Mouse (Mus musculus) liver, embryonic 16.5 days (tissue): Measurements from ENCODE around the gene Zfyve9. TPM values are rescaled to one million over a fixed set of nuclear protein-coding genes. Genes with fewer than 3 reads are reported as not detected.
A peak's percentile ranks its signal among the peaks of the same experiment; 100 is the strongest.

ENCODE experiments used
- ATAC-seq: fragments of 200-750 bp; cut with Nextera tagmentation; 2 replicates; pipeline ENCODE4 v1.8.0; 2017; ENCODE audit warnings: low read depth, mild to moderate bottlenecking, moderate number of reproducible peaks, moderate library complexity
- H3K27ac ChIP-seq: fragments of 300-500 bp; sonication (generic); 2 replicates; pipeline ENCODE4 v1.5.1; 2014; ENCODE audit warnings: mild to moderate bottlenecking, low read length
- H3K27me3 ChIP-seq: fragments of 300-500 bp; sonication (generic); 2 replicates; pipeline ENCODE4 v1.6.1; 2014; ENCODE audit warnings: low read depth, low read length, mixed read lengths; ENCODE audit not compliant: control insufficient read depth, insufficient read depth
- H3K36me3 ChIP-seq: fragments of 300-500 bp; sonication (generic); 2 replicates; pipeline ENCODE4 v1.6.1; 2014; ENCODE audit warnings: mild to moderate bottlenecking; ENCODE audit not compliant: control insufficient read depth, insufficient read depth
- H3K4me1 ChIP-seq: fragments of 300-500 bp; sonication (generic); 2 replicates; pipeline ENCODE4 v1.6.1; 2014; ENCODE audit warnings: low read depth, low read length, mixed read lengths; ENCODE audit not compliant: control insufficient read depth
- H3K4me2 ChIP-seq: fragments of 300-500 bp; sonication (generic); 2 replicates; pipeline ENCODE4 v1.6.1; 2014; ENCODE audit warnings: low read depth, low read length, mixed read lengths
- H3K4me3 ChIP-seq: fragments of 300-500 bp; sonication (generic); 2 replicates; pipeline ENCODE4 v1.5.1; 2014; ENCODE audit warnings: low read depth, mild to moderate bottlenecking, low read length
- H3K9ac ChIP-seq: fragments of 300-500 bp; sonication (generic); 2 replicates; pipeline ENCODE4 v1.6.1; 2014; ENCODE audit warnings: low read depth, low read length
- H3K9me3 ChIP-seq: fragments of 300-500 bp; sonication (generic); replicated peaks from 2 replicates; pipeline ENCODE4 v1.6.1; 2016; ENCODE audit warnings: low read length; ENCODE audit not compliant: control insufficient read depth
- WGBS: fragments of 180-500 bp; shearing (Covaris S2); extraction: QIAGEN DNeasy Blood & Tissue Kit; methylation state at CpG from one replicate; pipeline ENCODE4 v1.1.7; 2014; ENCODE audit not compliant: insufficient replicate concordance; 5-methylcytosine and 5-hydroxymethylcytosine counted together
- polyA plus RNA-seq: library from polyadenylated mRNA; unstranded; fragments of >200 nt; fragmentation: Nextera tagmentation; extraction: Ambion mirVana; gene quantifications from 2 replicates; pipeline ENCODE4 v1.2.1, GENCODE M21; 2015

Zfyve9 gene
- polyA plus RNA-seq, 1 experiment from 2014 or later: 0.38 TPM

- Histone ChIP-seq H3K4me1 (no peaks in the 10 kb centered on the region), H3K4me2 (no peak overlapping the region), H3K9ac (no peak overlapping the region), H3K4me3 (no peak overlapping the region), H3K27ac (no peak overlapping the region), H3K36me3 (no peaks in the 10 kb centered on the region), H3K9me3 (no peaks in the 10 kb centered on the region), H3K27me3 (no peaks in the 10 kb centered on the region)
- WGBS: 30% methylated on average over 1 of the region's 1 CpGs
- no peak for ATAC-seq
These were observed 13.3 kb upstream of the Zfyve9 start for GRCm38 (mm10) chr4:108793941-108794340.

- WGBS: 29% methylated on average over 1 of the region's 1 CpGs
- no peak for ATAC-seq
- H3K27me3 ChIP-seq: no peaks in the 10 kb centered on the region
These were observed 9.9 kb upstream of the Zfyve9 start for GRCm38 (mm10) chr4:108790507-108790906.

GRCm38 (mm10) chr4:108789258-108789936 lies 8.8 kb upstream of the Zfyve9 start:
- Histone ChIP-seq H3K27me3 (no peaks in the 10 kb centered on the region), H3K36me3 (no peaks in the 10 kb centered on the region), H3K4me3 (no peak overlapping the region), H3K4me2 (no peak overlapping the region), H3K4me1 (no peaks in the 10 kb centered on the region), H3K9me3 (no peaks in the 10 kb centered on the region), H3K27ac (no peak overlapping the region), H3K9ac (no peak overlapping the region)
- ATAC-seq: no peak
- 39% methylated on average over 6 of the region's 6 CpGs for WGBS

More at GRCm38 (mm10) chr4:108790507-108790906, 9.9 kb upstream of the Zfyve9 start:
- no peaks in the 10 kb centered on the region for H3K4me1 ChIP-seq
- no peak overlapping the region for H3K27ac ChIP-seq
- no peak overlapping the region for H3K4me2 ChIP-seq
- no peaks in the 10 kb centered on the region for H3K36me3 ChIP-seq
- no peak overlapping the region for H3K4me3 ChIP-seq
- no peak overlapping the region for H3K9ac ChIP-seq
- H3K9me3 ChIP-seq: no peaks in the 10 kb centered on the region

- H3K4me1 ChIP-seq: no peaks in the 10 kb centered on the region; the same call in 1 of the 2 replicates
- no peaks in the 10 kb centered on the region for H3K36me3 ChIP-seq
- no peak overlapping the region for H3K9ac ChIP-seq
- no peaks in the 10 kb centered on the region for H3K9me3 ChIP-seq
- H3K4me3 ChIP-seq: no peak overlapping the region
- WGBS: 25% methylated on average over 8 of the region's 8 CpGs
- H3K27ac ChIP-seq: no peak overlapping the region
- peaks cover 24% of the 10 kb centered on the region for H3K27me3 ChIP-seq
- H3K4me2 ChIP-seq: no peak overlapping the region
- ATAC-seq: no peak
These were observed 2.0 kb upstream of the Zfyve9 start for GRCm38 (mm10) chr4:108782421-108783085.

- Histone ChIP-seq H3K27ac (no peak overlapping the region), H3K4me2 (no peak overlapping the region)
- no peak for ATAC-seq
These were observed 998 bp upstream of the Zfyve9 start for GRCm38 (mm10) chr4:108781596-108781995.

GRCm38 (mm10) chr4:108780864-108781205 lies 237 bp upstream of the Zfyve9 start:
- Histone ChIP-seq H3K9me3 (no peaks in the 10 kb centered on the region), H3K9ac (peak overlapping the region; percentile 33), H3K27me3 (peaks cover 24% of the 10 kb centered on the region), H3K36me3 (no peaks in the 10 kb centered on the region), H3K27ac (no peak overlapping the region), H3K4me1 (no peaks in the 10 kb centered on the region; the same call in 1 of the 2 replicates), H3K4me3 (peak overlapping the region; percentile 69), H3K4me2 (peak overlapping the region; percentile 82)
- under 1% methylated on average over 20 of the region's 20 CpGs for WGBS
- 0 out of 2 replicates have a peak, but pooled peaks have one; percentile 7 for ATAC-seq

More at GRCm38 (mm10) chr4:108781596-108781995, 998 bp upstream of the Zfyve9 start:
- Histone ChIP-seq H3K9me3 (no peaks in the 10 kb centered on the region), H3K27me3 (peaks cover 24% of the 10 kb centered on the region), H3K4me3 (no peak overlapping the region), H3K4me1 (no peaks in the 10 kb centered on the region; the same call in 1 of the 2 replicates), H3K9ac (no peak overlapping the region), H3K36me3 (no peaks in the 10 kb centered on the region)
- WGBS: 51% methylated on average over 3 of the region's 3 CpGs

GRCm38 (mm10) chr4:108779763-108780056 lies 888 bp downstream of the Zfyve9 start:
- WGBS: under 1% methylated on average over 7 of the region's 7 CpGs
- H3K4me3 ChIP-seq: peak overlapping the region; percentile 69
- H3K9ac ChIP-seq: peak overlapping the region; percentile 73
- no peak overlapping the region for H3K27ac ChIP-seq
- no peaks in the 10 kb centered on the region; the same call in 1 of the 2 replicates for H3K4me1 ChIP-seq
- peaks cover 24% of the 10 kb centered on the region for H3K27me3 ChIP-seq
- no peak for ATAC-seq
- no peaks in the 10 kb centered on the region for H3K36me3 ChIP-seq
- H3K4me2 ChIP-seq: peak overlapping the region; percentile 82
- H3K9me3 ChIP-seq: no peaks in the 10 kb centered on the region

- ATAC-seq: no peak
- no peaks in the 10 kb centered on the region for H3K4me1 ChIP-seq
- no peak overlapping the region for H3K9ac ChIP-seq
- no peak overlapping the region for H3K4me3 ChIP-seq
- H3K27ac ChIP-seq: no peak overlapping the region
- H3K27me3 ChIP-seq: no peaks in the 10 kb centered on the region
- H3K36me3 ChIP-seq: no peaks in the 10 kb centered on the region
- H3K4me2 ChIP-seq: no peak overlapping the region
- no peaks in the 10 kb centered on the region for H3K9me3 ChIP-seq
These were observed 12.1 kb downstream of the Zfyve9 start for GRCm38 (mm10) chr4:108768527-108768926.

GRCm38 (mm10) chr4:108759583-108759982 lies 21.0 kb downstream of the Zfyve9 start:
- 78% methylated on average over 3 of the region's 3 CpGs for WGBS
- Histone ChIP-seq H3K4me3 (no peak overlapping the region), H3K9me3 (no peaks in the 10 kb centered on the region), H3K27ac (no peak overlapping the region), H3K4me2 (no peak overlapping the region), H3K36me3 (no peaks in the 10 kb centered on the region), H3K9ac (no peak overlapping the region), H3K4me1 (no peaks in the 10 kb centered on the region), H3K27me3 (no peaks in the 10 kb centered on the region)
- no peak for ATAC-seq
